Mouse (Mus musculus) embryonic stem cell, embryonic (primary cell): ENCODE results near the gene Rho.

Experiments
- CTCF ChIA-PET, 4 experiments: fragments of 300-600 bp in 2 of 4; fragments of 350-600 bp in 2 of 4; sonication (Branson Sonifier 250); formaldehyde crosslinking; loops; one replicate each; lab custom pipeline; 2022; ENCODE audit warnings: inconsistent platforms in 2 of 4; lab: Charles Lee
- POLR2A ChIA-PET, 4 experiments: fragments of 300-600 bp in 2 of 4; fragments of 350-600 bp in 2 of 4; sonication (Branson Sonifier 250); formaldehyde crosslinking; loops; one replicate each; lab custom pipeline; 2022; ENCODE audit warnings: antibody characterized with exemption in 4 of 4, inconsistent platforms in 1 of 4; lab: Charles Lee

Gene Rho

DNA sequence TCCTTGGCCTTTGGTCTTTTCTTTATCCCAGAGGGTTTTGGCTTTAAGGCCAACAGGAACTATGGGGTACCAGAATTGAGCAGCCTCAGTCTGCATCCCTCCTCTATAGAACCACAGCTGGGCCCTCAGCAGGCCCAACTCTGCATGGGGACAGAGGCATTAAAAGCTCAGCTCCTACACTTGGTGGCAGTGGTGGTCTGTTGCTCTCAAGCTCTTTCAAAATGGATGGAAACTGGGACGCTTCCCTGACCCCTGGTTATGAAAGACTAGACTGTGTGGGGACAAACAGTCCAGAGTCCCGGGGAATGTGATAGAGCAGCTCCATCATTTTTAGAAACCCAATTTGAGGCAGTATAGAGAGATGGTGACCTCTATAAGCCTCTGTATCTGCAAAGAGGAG is 6.5 kb downstream of the Rho start:
- POLR2A ChIA-PET: interaction anchor here in 1 of 4 experiments (0.9 to 1.3 kb wide), 2 partner anchors 8 to 15 kb away, joined by 3 to 4 read pairs; no protein-coding TSS in a partner anchor
- CTCF ChIA-PET: interaction anchor here in 1 of 4 experiments (0.5 kb wide), 1 partner anchor 291 kb away, joined by 6 read pairs; no protein-coding TSS in a partner anchor

DNA sequence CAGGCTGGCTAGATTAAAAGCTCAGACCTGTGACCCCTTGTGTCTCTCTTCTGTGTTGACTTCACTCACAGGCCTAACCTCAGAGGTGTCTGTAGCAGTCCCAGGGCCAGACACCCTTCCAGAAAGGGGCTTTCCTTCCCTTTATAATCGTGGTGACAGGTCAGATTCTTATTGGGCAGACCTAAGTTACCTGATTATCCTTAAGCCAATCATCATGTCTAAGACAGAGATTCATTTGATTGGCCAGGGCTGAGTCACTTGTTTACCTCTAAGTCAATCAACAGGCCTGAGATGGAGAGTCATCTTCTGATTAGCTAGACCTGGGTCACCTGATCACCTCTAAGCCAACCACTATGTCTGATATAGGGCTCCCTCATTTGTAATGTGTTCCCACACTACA is 7.2 kb downstream of the Rho start:
- ChIA-PET POLR2A (interaction anchor here in 2 of 4 experiments (0.7 to 1.3 kb wide), 4 partner anchors 9 to 127 kb away, joined by 3 to 4 read pairs (median 3); no protein-coding TSS in a partner anchor), CTCF (interaction anchor here in 2 of 4 experiments (0.5 to 0.6 kb wide), 2 partner anchors 237 to 291 kb away, joined by 3 to 6 read pairs; no protein-coding TSS in a partner anchor)

DNA sequence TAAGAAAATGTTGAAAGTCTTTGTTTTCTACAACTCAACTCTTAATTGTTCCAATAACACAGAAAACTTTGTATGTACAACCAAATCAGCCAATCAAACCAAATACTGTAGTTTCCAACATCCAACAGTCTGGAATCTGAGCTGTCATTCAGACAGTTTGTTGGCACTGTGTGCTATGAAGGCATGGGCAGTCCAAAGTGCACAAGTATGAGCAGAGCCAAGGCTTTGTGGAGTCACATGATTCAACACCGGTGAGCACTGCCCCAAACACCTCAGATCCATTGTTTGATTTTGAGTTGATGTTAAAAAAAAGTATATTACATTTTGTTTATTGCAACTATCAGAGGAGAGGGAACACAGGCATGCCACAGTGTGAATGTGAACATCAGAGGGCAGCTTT is 9.1 kb downstream of the Rho start:
- CTCF ChIA-PET: no interaction called here
- POLR2A ChIA-PET: interaction anchor here in 1 of 4 experiments (1.3 kb wide), 1 partner anchor 19 kb away, joined by 3 read pairs; no protein-coding TSS in a partner anchor

DNA sequence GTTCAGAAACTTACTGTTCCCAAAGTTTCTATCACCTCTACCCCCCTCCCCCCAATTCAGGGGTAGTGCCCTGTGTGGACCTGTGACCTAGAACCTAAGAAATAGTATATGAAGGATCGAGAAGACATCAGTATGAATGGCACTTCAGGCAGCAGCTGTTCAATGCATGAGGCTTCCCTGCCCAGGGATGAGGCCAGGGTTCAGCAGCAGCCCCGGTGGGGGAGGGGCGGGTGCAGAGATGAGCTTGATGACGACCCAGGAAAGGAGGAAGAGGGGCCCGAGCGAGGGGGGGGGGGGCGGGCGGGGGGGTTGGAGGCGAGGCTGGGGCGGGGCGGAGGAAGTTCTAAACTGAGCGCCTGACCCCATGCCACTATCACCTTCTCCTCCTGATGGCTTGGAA is 9.6 kb downstream of the Rho start:
- POLR2A ChIA-PET: no interaction called here

DNA sequence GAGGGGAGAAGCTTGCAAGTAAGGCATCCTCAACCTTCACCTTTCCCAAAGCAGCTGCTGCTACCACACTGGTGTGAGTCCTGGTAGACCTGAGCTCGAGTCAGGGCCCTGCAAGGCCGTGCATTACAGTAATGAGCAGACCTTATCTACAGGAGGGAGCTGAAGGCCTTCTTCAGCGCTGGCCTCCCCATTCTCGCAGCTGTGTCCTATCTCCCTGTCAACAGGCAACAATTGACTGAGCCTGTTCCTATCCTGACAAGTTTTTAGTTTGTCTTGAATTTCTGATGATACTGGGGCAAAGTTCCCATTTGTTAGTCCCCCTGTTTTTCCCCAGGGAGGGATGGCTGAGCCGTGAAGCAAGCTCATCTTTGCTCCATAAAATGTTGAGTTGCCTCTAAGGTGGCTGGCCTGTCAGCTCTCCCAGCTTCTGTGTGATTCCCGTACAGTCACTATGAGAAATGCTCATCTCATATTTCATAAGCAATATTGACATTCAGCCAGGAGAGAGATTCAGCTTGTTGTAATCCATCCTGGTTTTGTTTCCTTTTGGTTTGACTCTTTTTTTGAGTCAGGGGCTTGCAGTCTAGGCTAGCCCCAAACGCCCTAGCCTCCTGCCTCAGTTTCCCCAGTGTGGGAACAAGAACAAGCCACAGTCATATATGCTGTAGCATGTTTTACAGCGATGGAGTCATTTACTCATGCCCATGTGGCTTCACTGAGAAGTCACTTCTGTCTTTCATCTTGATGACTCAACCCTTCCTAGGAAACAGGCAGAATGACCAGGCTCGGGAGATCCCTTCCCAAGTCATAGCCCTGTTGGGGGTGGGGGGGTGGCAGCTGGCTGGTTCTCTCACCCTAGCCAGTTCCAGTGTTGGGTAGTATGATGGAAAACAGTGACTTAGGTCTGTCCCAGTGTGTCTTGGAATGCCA is 12.2 kb downstream of the Rho start:
- CTCF ChIA-PET: interaction anchor here in 1 of 4 experiments (0.5 kb wide), 1 partner anchor 191 kb away, joined by 6 read pairs; no protein-coding TSS in a partner anchor
- POLR2A ChIA-PET: interaction anchor here in 2 of 4 experiments (0.6 to 1.2 kb wide), 2 partner anchors 10 to 32 kb away, joined by 3 to 4 read pairs; no protein-coding TSS in a partner anchor

More for the DNA sequence above, 9.6 kb downstream of the Rho start:
- CTCF ChIA-PET: no interaction called here

DNA sequence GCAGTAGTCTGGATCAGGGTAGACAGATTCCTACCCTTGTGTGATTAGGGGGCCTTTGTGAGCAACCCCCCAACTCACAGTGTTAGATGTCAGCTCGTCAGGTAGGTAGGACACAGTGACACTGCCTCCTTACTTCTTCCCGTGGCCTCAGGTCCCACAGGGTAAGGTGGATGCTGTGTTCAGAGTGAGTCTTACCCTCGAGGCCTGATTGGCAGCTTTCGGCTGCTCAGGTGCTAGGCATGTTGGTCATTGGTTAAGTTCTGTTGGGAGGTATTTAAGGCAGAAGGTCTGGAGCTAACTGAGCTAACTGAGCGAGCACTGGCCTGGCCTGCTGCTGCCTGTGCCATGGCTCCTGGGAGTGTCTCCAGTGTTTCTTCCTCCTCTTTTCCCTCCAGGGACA is 13.1 kb downstream of the Rho start, which contains the start of gene H1foo:
TSS of gene H1foo (plus strand) at position 301 of the 400 bp plus-strand sequence.
- POLR2A ChIA-PET: interaction anchor here in 1 of 4 experiments (1.2 kb wide), 1 partner anchor 33 kb away, joined by 3 read pairs; no protein-coding TSS in a partner anchor
- CTCF ChIA-PET: interaction anchor here in 1 of 4 experiments (1.0 kb wide), 1 partner anchor 18 kb away, joined by 3 read pairs; no protein-coding TSS in a partner anchor

DNA sequence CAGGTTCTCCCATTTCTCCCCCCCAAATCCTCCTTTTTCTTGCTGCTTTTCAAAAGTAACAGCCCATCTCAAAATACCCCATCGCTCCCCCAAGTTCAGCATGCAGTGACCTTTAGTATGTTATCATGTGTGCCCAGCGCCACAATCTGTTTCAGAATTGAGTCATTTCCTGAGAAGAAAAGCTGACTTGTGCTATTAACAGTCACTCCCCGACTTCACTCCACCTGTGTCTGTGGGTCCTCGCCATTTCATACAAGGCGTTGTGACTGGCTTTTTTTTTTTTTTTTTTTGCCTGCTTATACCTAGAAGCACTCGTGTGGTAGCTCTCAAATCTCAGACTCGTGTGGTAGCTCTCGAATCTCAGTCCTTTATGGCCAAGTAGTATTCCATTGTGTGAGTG is 14.1 kb downstream of the Rho start:
- ChIA-PET POLR2A (interaction anchor here in 2 of 4 experiments (0.6 to 1.1 kb wide), 3 partner anchors 29 to 60 kb away, joined by 3 read pairs; no protein-coding TSS in a partner anchor), CTCF (interaction anchor here in 1 of 4 experiments (0.6 kb wide), 1 partner anchor 126 kb away, joined by 6 read pairs; no protein-coding TSS in a partner anchor)

DNA sequence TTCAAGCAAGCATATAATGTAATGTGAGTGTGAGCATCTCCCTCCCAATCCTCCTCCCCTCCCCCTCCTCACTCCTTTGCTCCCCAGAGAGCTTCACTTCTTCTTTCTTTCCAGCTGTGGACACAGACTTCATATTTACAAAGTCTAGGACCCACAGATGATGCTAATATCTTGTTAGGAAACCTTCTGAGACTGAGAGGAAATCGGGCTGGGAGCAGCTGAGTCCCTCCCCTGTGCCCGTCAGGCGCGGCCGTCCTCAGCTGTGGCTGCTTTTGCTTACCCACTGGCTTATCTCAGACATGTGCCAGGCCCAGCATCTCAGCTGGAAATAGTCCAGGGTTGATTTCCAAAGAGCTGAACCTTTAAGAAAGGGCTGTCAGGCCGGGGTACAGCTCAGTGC is 14.8 kb downstream of the Rho start:
- ChIA-PET CTCF (interaction anchor here in 1 of 4 experiments (0.6 kb wide), 2 partner anchors 16 to 125 kb away, joined by 3 to 6 read pairs; no protein-coding TSS in a partner anchor), POLR2A (interaction anchor here in 2 of 4 experiments (0.6 to 1.1 kb wide), 4 partner anchors 28 to 222 kb away, joined by 3 to 4 read pairs (median 3); no protein-coding TSS in a partner anchor)

DNA sequence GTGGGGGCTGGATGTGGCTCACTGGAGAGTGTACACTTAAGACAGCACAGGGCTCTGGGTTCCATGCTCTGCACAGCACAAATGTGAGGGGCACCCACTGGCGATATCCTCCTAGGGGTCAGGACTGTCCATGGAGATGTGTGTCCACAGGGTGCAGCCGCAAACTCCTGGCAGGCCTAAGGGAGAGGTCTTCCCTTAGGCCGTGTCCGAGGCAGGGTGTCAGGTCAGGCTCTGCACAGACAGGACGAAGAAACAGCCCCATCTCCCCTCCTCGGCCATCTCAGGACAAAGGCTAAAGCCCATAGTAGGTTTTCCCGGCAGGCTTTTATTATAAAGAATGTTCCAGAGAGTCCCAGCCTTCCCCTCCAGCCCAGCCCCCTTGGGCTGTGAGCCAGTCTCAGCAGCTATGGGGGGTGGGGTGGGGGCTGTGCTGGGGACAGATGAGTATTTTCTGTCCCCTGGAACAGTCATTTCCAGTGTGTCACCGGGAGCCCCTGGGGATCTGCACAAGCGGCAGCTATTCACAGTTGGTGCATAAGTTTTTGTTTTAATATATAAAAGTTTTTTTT is 23.0 kb downstream of the Rho start:
- CTCF ChIA-PET: interaction anchor here in 1 of 4 experiments (0.6 kb wide), 1 partner anchor 280 kb away, joined by 3 read pairs; no protein-coding TSS in a partner anchor
- POLR2A ChIA-PET: no interaction called here

DNA sequence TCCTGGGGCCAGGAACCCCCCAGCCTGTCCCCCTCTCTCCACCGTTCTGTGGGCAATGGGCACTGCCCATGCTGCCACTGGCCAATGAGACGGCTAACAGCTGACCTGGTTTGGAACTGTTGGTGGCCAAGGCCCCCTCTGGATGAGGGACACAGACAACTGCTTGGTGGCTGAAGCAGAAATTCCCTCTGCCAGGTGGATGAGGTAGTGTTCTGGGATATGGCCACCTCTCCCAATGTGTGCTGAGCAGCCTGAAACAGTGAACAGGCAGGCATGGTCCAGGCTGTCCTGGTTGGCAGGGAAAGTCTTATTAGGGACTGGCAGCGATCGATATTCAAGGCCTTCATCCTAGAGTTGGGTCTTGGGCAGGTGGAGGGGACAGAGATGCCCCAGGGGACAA is 23.6 kb downstream of the Rho start:
- CTCF ChIA-PET: no interaction called here
- POLR2A ChIA-PET: no interaction called here

DNA sequence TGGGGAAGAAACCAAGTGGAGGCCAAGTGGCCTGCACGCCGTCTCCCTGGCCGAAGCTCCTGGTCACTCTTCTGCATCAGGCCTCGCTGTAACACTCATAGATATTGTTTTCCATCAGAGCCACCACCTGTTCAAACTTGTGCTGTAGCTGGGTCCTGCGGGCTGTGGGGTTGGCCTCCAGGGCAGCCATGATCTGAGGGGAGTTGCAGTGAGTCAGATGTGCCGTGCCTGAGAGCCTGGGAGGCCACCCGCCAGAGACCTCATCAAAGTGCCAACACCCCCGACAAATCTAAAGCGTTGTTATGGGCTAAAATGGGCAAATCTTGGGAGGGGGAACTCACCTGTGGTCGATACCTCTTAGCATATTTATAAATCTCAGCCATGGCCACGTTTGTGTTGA is 24.1 kb downstream of the Rho start:
- ChIA-PET POLR2A (no interaction called here), CTCF (no interaction called here)

DNA sequence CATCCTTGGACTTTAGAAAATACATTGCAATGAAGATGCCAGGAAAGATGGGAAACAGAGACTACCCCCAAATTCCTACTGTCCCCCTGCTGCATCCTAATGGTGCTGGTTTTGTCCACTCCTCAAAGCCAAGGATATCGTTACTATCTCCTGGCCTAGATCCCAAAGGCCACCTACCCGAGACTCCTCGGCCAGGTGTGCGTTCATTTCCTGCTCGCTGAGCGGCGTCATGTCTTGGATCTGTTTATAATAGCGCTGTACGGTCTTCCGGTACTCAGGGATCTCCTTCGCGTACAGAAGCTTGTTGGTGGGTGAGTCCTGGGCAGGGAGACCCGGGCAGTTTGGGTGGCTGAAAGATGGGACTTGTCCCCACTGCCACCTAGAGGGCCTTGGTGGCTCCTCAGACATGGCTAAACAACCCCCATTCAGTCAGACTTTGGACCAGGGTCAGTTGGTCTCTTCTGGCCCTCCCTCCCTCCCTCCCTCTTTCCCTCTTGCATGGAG is 24.9 kb downstream of the Rho start:
- CTCF ChIA-PET: interaction anchor here in 1 of 4 experiments (0.6 kb wide), 3 partner anchors 24 to 46 kb away, joined by 3 to 4 read pairs (median 3); no protein-coding TSS in a partner anchor
- POLR2A ChIA-PET: interaction anchor here in 2 of 4 experiments (0.7 to 1.2 kb wide), 2 partner anchors 151 to 238 kb away, joined by 3 to 4 read pairs; no protein-coding TSS in a partner anchor

DNA sequence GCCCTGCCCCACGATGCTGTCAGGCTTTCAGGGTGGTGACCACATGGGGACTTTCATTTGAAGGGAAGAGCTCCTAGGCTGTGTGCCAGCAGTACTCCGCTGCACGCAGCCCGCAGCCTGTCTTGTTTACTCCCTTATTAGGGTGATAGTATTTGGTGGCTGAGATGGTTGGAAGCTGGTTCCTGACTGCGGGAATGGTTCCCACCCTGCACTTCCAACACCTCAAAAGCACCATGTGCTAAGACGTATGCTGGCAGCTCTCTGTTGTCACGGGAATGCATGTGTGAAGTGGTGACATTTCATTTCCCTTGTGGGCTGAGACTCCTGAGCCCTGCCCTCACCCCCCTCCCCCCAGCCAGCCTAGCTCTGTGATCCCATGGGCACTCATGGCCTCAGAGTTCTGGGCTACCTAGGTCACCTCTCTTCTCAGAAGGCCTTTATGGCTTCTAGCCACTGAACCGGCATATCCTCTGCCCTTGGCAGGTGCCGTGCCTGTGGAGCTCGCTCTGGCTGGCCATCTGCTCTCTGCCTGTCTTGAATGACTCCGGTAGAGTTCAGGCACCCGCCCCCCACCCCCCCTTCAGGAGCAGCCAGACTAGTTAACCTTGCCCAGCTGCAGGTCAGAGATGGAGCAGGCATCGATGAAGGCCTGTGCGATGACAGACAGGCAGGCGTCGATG is 25.5 kb downstream of the Rho start:
- ChIA-PET POLR2A (interaction anchor here in 2 of 4 experiments (0.5 to 1.2 kb wide), 3 partner anchors 69 to 239 kb away, joined by 3 to 12 read pairs (median 4); no protein-coding TSS in a partner anchor), CTCF (interaction anchor here in 2 of 4 experiments (0.5 to 0.6 kb wide), 4 partner anchors 29 to 646 kb away, joined by 3 to 4 read pairs (median 3); no protein-coding TSS in a partner anchor)

DNA sequence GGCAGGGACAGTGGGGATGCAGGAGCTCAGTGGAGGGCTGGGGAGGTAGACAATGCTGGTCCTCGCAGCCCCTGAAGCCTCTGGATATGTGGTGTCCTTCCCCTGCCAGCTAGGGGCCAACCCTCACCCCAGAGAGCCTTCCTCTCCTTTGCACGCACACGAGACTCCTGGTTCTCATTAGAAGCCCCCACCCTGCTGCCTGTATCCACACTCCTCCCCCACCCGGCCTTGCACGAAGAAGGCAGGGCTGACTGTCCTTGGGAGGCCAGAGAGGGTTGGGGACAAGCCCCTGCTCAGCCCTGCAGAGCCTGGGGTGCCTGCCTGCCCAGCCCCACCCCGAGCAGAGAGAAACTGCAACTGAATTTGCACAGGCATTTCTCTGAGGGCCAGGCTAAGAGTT is 26.1 kb downstream of the Rho start:
- ChIA-PET CTCF (interaction anchor here in 2 of 4 experiments (0.5 to 0.6 kb wide), 3 partner anchors 9 to 645 kb away, joined by 3 to 4 read pairs (median 3); no protein-coding TSS in a partner anchor), POLR2A (interaction anchor here in 2 of 4 experiments (0.5 to 1.2 kb wide), 2 partner anchors 69 to 149 kb away, joined by 3 to 12 read pairs; no protein-coding TSS in a partner anchor)

DNA sequence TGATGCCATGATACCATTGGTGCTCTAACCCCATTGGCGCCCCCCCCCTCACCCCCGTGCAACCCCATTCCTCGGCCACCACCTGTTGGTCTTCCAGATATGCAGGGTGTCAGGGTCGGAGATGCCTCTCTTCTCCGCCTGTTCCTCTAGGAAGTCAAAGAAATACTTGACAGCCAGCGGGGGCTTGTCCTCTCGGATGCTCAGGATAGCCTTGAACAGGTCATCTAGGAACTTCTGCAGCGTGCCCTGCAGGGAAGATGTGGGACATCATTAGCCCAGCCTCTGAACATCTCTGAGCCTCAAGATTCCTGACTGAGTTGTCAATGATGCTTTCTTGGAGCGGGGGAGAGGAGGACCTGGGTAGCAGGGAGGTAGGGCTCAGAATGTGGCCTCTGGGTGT is 26.9 kb downstream of the Rho start:
- POLR2A ChIA-PET: interaction anchor here in 2 of 4 experiments (0.6 to 1.3 kb wide), 4 partner anchors 25 to 621 kb away, joined by 3 to 8 read pairs (median 3); partner anchors contain the start of gene Washc2 (in 1 of the 2)

DNA sequence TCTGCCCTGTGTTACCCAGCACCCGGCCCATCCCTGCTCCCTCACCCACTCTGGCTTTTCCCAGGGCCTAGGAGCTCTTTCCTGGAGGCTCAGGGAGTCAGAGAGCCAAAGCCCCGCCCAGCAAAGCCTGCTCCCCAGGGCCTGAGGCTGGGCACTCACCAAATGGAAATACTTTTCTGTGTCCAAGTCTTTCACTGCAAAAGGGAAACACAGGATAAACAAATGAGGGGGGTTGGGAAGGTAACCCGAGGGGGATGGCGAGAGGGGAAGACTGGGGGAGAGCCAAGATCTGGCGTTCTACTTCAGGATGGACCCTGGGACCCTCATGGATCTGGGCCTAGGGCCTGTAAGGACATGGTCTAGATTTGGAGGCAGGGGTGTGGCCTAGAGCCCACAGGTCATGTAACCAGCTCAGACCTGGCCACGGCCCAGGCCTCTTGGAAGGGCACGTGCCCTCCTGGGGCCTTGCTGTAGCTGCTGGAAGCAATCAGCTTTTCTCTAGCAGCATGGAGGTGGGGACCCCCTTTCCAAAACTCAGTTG is 27.7 kb downstream of the Rho start:
- ChIA-PET CTCF (interaction anchor here in 2 of 4 experiments (0.5 to 0.7 kb wide), 3 partner anchors 241 to 1745 kb away, joined by 3 to 5 read pairs (median 4); no protein-coding TSS in a partner anchor), POLR2A (interaction anchor here in 2 of 4 experiments (0.7 to 1.3 kb wide), 3 partner anchors 25 to 249 kb away, joined by 3 to 8 read pairs (median 3); partner anchors contain the start of gene Washc2 (in 1 of the 2))

More for the DNA sequence above, 26.9 kb downstream of the Rho start:
- CTCF ChIA-PET: interaction anchor here in 1 of 4 experiments (0.7 kb wide), 1 partner anchor 1745 kb away, joined by 3 read pairs; no protein-coding TSS in a partner anchor
